Comparison of ENCODE assay signal across 8 mouse cellular contexts in genomic region chr8:125012695-125013627, GRCm38 (mm10). TPM values are rescaled to one million over a fixed set of nuclear protein-coding genes. Genes with fewer than 3 reads are reported as not detected.
DNase-seq lines count a peak whose midpoint lies in the region; ATAC-seq and TF ChIP-seq lines count a peak whose summit lies in the region.

Gene Tsnax, plus strand, starts transcription at chr8:125012997.

- 3% methylated on average over 82 of the region's 84 CpGs for WGBS in heart, embryonic 11.5 days (ENCODE audit: insufficient replicate concordance)
- WGBS in kidney, embryonic 16.5 days = 3% methylated on average over 83 of the region's 84 CpGs
- WGBS in liver, adult 2 months = 3% methylated on average over 84 of the region's 84 CpGs

- no peaks in the 10 kb centered on the region for H3K9me3 ChIP-seq in erythroblast, embryonic 14.5 days (ENCODE audit: control insufficient read depth, low read length)
- no peaks in the 10 kb centered on the region for H3K9me3 ChIP-seq in heart, embryonic 11.5 days (replicated peaks; ENCODE audit: control insufficient read depth, low read length)
- peaks cover 9% of the 10 kb centered on the region for H3K9me3 ChIP-seq in kidney, embryonic 16.5 days (ENCODE audit: low read length)

- peak; percentile 98 for DNase-seq in brain, embryonic 14.5 days (ENCODE audit: low read depth)
- DNase-seq in liver, adult 2 months (ENCODE audit: extremely low read depth, low read depth, low spot score) = peak; percentile 78
- peak; percentile 77 for DNase-seq in splenic B cell, adult 2 months (ENCODE audit: low read depth, low spot score)

- H3K27me3 ChIP-seq in C2C12 (ENCODE audit: control insufficient read depth, insufficient read depth, insufficient read length) = no peaks in the 10 kb centered on the region
- H3K27me3 ChIP-seq in erythroblast, embryonic 14.5 days (ENCODE audit: control insufficient read depth) = no peaks in the 10 kb centered on the region
- H3K27me3 ChIP-seq in heart, embryonic 11.5 days (ENCODE audit: control insufficient read depth, insufficient read depth, low read length) = no peaks in the 10 kb centered on the region
- no peaks in the 10 kb centered on the region for H3K27me3 ChIP-seq in kidney, embryonic 16.5 days (ENCODE audit: insufficient read depth, low read length)
- no peaks in the 10 kb centered on the region for H3K27me3 ChIP-seq in liver, adult 2 months (ENCODE audit: control insufficient read depth, insufficient read depth, low read length)
- H3K27me3 ChIP-seq in myocyte (ENCODE audit: control insufficient read depth, insufficient read depth, insufficient read length) = no peaks in the 10 kb centered on the region
- H3K27me3 ChIP-seq in splenic B cell, adult 2 months (ENCODE audit: control insufficient read depth, insufficient read depth, low read length, poor library complexity, severe bottlenecking) = no peaks in the 10 kb centered on the region

- H3K4me2 ChIP-seq in heart, embryonic 11.5 days = peak within 1 kb of the TSS; percentile 78
- peak within 1 kb of the TSS; percentile 72 for H3K4me2 ChIP-seq in kidney, embryonic 16.5 days (replicated peaks; ENCODE audit: low read depth, low read length)
- H3K4me2 ChIP-seq in myocyte (ENCODE audit: low read depth) = peak within 1 kb of the TSS; percentile 88

- peaks cover 18% of the 10 kb centered on the region for H3K4me1 ChIP-seq in erythroblast, embryonic 14.5 days (ENCODE audit: control insufficient read depth)
- peaks cover 4% of the 10 kb centered on the region; the same call in 1 of the 2 replicates for H3K4me1 ChIP-seq in heart, embryonic 11.5 days (ENCODE audit: control insufficient read depth, insufficient read depth, low read length)
- H3K4me1 ChIP-seq in kidney, embryonic 16.5 days (ENCODE audit: insufficient read depth, low read length) = 0 out of 2 replicates have a peak, but pooled peaks cover 10% of the 10 kb centered on the region
- peaks cover 5% of the 10 kb centered on the region; the same call in 1 of the 2 replicates for H3K4me1 ChIP-seq in liver, adult 2 months (ENCODE audit: control insufficient read depth, insufficient read depth, low read length)

- H3K79me2 ChIP-seq in C2C12 (ENCODE audit: control insufficient read depth, insufficient read depth) (peaks cover 36% of the 10 kb centered on the region), myocyte (ENCODE audit: control insufficient read depth, insufficient read depth) (peaks cover 17% of the 10 kb centered on the region)
- H3K79me2 ChIP-seq in liver, adult 2 months (ENCODE audit: control insufficient read depth, insufficient read depth, low read length) = no peaks in the 10 kb centered on the region; the same call in 1 of the 2 replicates

- TF ChIP-seq POLR2A in brain, embryonic 14.5 days (IDR thresholded peaks at IDR 0.05; ENCODE audit: borderline replicate concordance, extremely low read depth, insufficient read depth, insufficient read length, poor library complexity, severe bottlenecking) = peak; percentile 64
- peak; percentile 47; the same call in 1 of the 2 replicates for TF ChIP-seq POLR2A in liver, adult 2 months (IDR thresholded peaks at IDR 0.05; ENCODE audit: extremely low read depth, insufficient read depth, low read length)
- peak; percentile 92 for TF ChIP-seq POLR2A in myocyte (IDR thresholded peaks at IDR 0.05; ENCODE audit: insufficient read length, low read depth)

- H3K36me3 ChIP-seq in C2C12 (ENCODE audit: control insufficient read depth, insufficient read depth) = peaks cover 33% of the 10 kb centered on the region
- H3K36me3 ChIP-seq in erythroblast, embryonic 14.5 days (ENCODE audit: control insufficient read depth) = peaks cover 24% of the 10 kb centered on the region
- peaks cover 10% of the 10 kb centered on the region for H3K36me3 ChIP-seq in heart, embryonic 11.5 days (ENCODE audit: control insufficient read depth, insufficient read depth, low read length)
- peaks cover 19% of the 10 kb centered on the region for H3K36me3 ChIP-seq in kidney, embryonic 16.5 days (ENCODE audit: insufficient read depth, low read length)
- H3K36me3 ChIP-seq in liver, adult 2 months (ENCODE audit: control insufficient read depth, insufficient read depth, low read length) = peaks cover 6% of the 10 kb centered on the region; the same call in 1 of the 2 replicates
- H3K36me3 ChIP-seq in myocyte (ENCODE audit: control insufficient read depth, insufficient read depth) = peaks cover 5% of the 10 kb centered on the region
- H3K36me3 ChIP-seq in splenic B cell, adult 2 months (ENCODE audit: control insufficient read depth, insufficient read depth, low read length, poor library complexity, severe bottlenecking) = peaks cover 12% of the 10 kb centered on the region

- H3ac ChIP-seq in C2C12 (ENCODE audit: control insufficient read depth, insufficient read length, low read depth) (peak within 1 kb of the TSS; percentile 90), myocyte (ENCODE audit: control insufficient read depth, insufficient read length) (peak within 1 kb of the TSS; percentile 58)

- no peak for TF ChIP-seq CTCF in C2C12 (IDR thresholded peaks at IDR 0.05; ENCODE audit: control insufficient read depth, insufficient read depth, insufficient read length)
- TF ChIP-seq CTCF in brain, embryonic 14.5 days (IDR thresholded peaks at IDR 0.05; ENCODE audit: borderline replicate concordance, extremely low read depth, insufficient read depth, insufficient read length) = no peak
- no peak for TF ChIP-seq CTCF in liver, adult 2 months (IDR thresholded peaks at IDR 0.05; ENCODE audit: low read depth, low read length)

- peak within 1 kb of the TSS; percentile 74 for H3K27ac ChIP-seq in heart, embryonic 11.5 days (ENCODE audit: low read depth, low read length)
- H3K27ac ChIP-seq in kidney, embryonic 16.5 days (ENCODE audit: low read length) = peak within 1 kb of the TSS; percentile 86
- peak within 1 kb of the TSS; percentile 39 for H3K27ac ChIP-seq in liver, adult 2 months (replicated peaks; ENCODE audit: insufficient read depth, low read depth, low read length)

- H3K9ac ChIP-seq in heart, embryonic 11.5 days (ENCODE audit: low read depth, low read length) = peak within 1 kb of the TSS; percentile 98
- H3K9ac ChIP-seq in kidney, embryonic 16.5 days (replicated peaks; ENCODE audit: low read length) = peak within 1 kb of the TSS; percentile 89
- H3K9ac ChIP-seq in liver, adult 2 months (ENCODE audit: low read depth, low read length) = peak within 1 kb of the TSS; percentile 94

- peaks cover 26% of the 10 kb centered on the region for H3K79me3 ChIP-seq in C2C12 (ENCODE audit: low read depth)

- H3K4me3 ChIP-seq in C2C12 (ENCODE audit: insufficient read depth, poor library complexity, severe bottlenecking) = peak within 1 kb of the TSS; percentile 82
- H3K4me3 ChIP-seq in erythroblast, embryonic 14.5 days (replicated peaks) = peak within 1 kb of the TSS; percentile 93
- H3K4me3 ChIP-seq in heart, embryonic 11.5 days (ENCODE audit: low read depth, low read length) = peak within 1 kb of the TSS; percentile 100
- peak within 1 kb of the TSS; percentile 86 for H3K4me3 ChIP-seq in kidney, embryonic 16.5 days (ENCODE audit: low read length)
- peak within 1 kb of the TSS; percentile 85 for H3K4me3 ChIP-seq in liver, adult 2 months (ENCODE audit: insufficient read depth, low read depth, low read length)
- peak within 1 kb of the TSS; percentile 63 for H3K4me3 ChIP-seq in myocyte

- peak; percentile 95 for ATAC-seq in heart, embryonic 11.5 days (replicated peaks; ENCODE audit: insufficient number of reproducible peaks, low FRiP score, low TSS enrichment)
- peak; percentile 99 for ATAC-seq in kidney, embryonic 16.5 days (ENCODE audit: low FRiP score, low TSS enrichment)

TF ChIP-seq in C2C12, 6 proteins besides CTCF, POLR2A, EP300 and RAD21:
- TF ChIP-seq CEBPB (IDR thresholded peaks at IDR 0.05; ENCODE audit: low read depth) (no peak), MAX (IDR thresholded peaks at IDR 0.05) (peak; percentile 87)

TF ChIP-seq in myocyte, 11 proteins besides CTCF, POLR2A, EP300 and RAD21:
- TF ChIP-seq MAX (IDR thresholded peaks at IDR 0.05; ENCODE audit: low read depth) (no peak), CEBPB (IDR thresholded peaks at IDR 0.05; ENCODE audit: insufficient read depth, poor library complexity, severe bottlenecking) (no peak), POLR2AphosphoS2 (IDR thresholded peaks at IDR 0.05; ENCODE audit: insufficient read length, low read depth) (peak; percentile 93), SRF (IDR thresholded peaks at IDR 0.05; ENCODE audit: control insufficient read depth, insufficient read length, low read depth) (peak; percentile 69), E2F4 (IDR thresholded peaks at IDR 0.05; ENCODE audit: insufficient read depth) (no peak), MYOG (IDR thresholded peaks at IDR 0.05; ENCODE audit: control insufficient read depth in 1 of 3, insufficient read depth in 1 of 3, insufficient read length in 2 of 3, low read depth in 2 of 3) (peak in 2 of 3 experiments; percentile 61 to 75), MYOD1 (IDR thresholded peaks at IDR 0.05; ENCODE audit: control insufficient read depth in 1 of 3, insufficient read length in 2 of 3, low read depth in 2 of 3) (peak in 2 of 3 experiments; percentile 38 to 50)

RNA-seq across cellular contexts. Expression of gene Tsnax, which starts in this region (rescaled TPM):
- polyA plus RNA-seq in C2C12 (2012; fragmentation: generic; extraction: Trizol) (50.9 TPM), myocyte (2012; fragmentation: generic; extraction: Trizol) (59.9 TPM)
- 160 and 167 TPM in 2 replicates for polyA plus RNA-seq in brain, embryonic 14.5 days (2012; rRNA removed)
- polyA plus RNA-seq in erythroblast, embryonic 14.5 days (2012) = 0.57 and 0.87 TPM in 2 replicates
- polyA plus RNA-seq in heart, embryonic 11.5 days (2014; fragmentation: Nextera tagmentation; extraction: Ambion mirVana) = 90.9 and 101 TPM in 2 replicates
- polyA plus RNA-seq in kidney, embryonic 16.5 days (2015; fragmentation: Nextera tagmentation; extraction: Ambion mirVana) = 123 and 129 TPM in 2 replicates
- 21.6 and 23.0 TPM in 2 replicates for total RNA-seq in liver, adult 2 months (2014; rRNA removed)
- 17.1 and 17.9 TPM in 2 replicates for polyA plus RNA-seq in liver, adult 2 months (2012; rRNA removed)

Comparison
In these comparisons a context has a peak if more than half of its experiments do, and no peak if none do; other contexts are left out.
1. Peak in every context shown above with its lines: DNase-seq, ATAC-seq, H3K4me3 ChIP-seq and H3K27ac ChIP-seq.